Mouse (Mus musculus) thymus, adult 18-20 months (tissue): ENCODE results near the gene Cdhr2.

Experiments
- DNase-seq, 2 experiments: peaks; one replicate each; pipeline ENCODE4 v3.0.0; 2022; ENCODE audit warnings: mixed read lengths in 2 of 2

Gene Cdhr2

GRCm38 (mm10) chr13:54693558-54694347, 7.5 kb upstream of the Cdhr2 start, which contains the start of gene Rnf44:
Rnf44 (minus strand) TSS chr13:54693907.
- DNase-seq: peak; percentile 97 to 98

- DNase-seq: peak; percentile 87 to 89
These were observed 6.8 kb upstream of the Cdhr2 start for GRCm38 (mm10) chr13:54694348-54695060.

- DNase-seq: no peak
These were observed 5.6 kb upstream of the Cdhr2 start for GRCm38 (mm10) chr13:54695479-54696230.

- no peak for DNase-seq
These were observed 1.2 kb downstream of the Cdhr2 start for GRCm38 (mm10) chr13:54702507-54702906.

GRCm38 (mm10) chr13:54704890-54705289, 3.6 kb downstream of the Cdhr2 start:
- DNase-seq: no peak

GRCm38 (mm10) chr13:54710866-54711265, 9.6 kb downstream of the Cdhr2 start:
- DNase-seq: no peak

- DNase-seq: no peak
These were observed 13.1 kb downstream of the Cdhr2 start for GRCm38 (mm10) chr13:54714393-54714792.

- no peak for DNase-seq
These were observed 13.7 kb downstream of the Cdhr2 start for GRCm38 (mm10) chr13:54714996-54715395.

GRCm38 (mm10) chr13:54716916-54717315, 15.7 kb downstream of the Cdhr2 start:
- DNase-seq: no peak

- DNase-seq: no peak
These were observed 21.9 kb downstream of the Cdhr2 start for GRCm38 (mm10) chr13:54723143-54723542.

- DNase-seq: no peak
These were observed 24.9 kb downstream of the Cdhr2 start for GRCm38 (mm10) chr13:54726131-54726530.

GRCm38 (mm10) chr13:54736931-54737330, 35.7 kb downstream of the Cdhr2 start:
- DNase-seq: no peak

GRCm38 (mm10) chr13:54737488-54738212, 36.4 kb downstream of the Cdhr2 start:
- DNase-seq: no peak

- no peak for DNase-seq
These were observed 36.9 kb downstream of the Cdhr2 start for GRCm38 (mm10) chr13:54738213-54738601.

- DNase-seq: no peak
These were observed 44.8 kb downstream of the Cdhr2 start for GRCm38 (mm10) chr13:54746110-54746509.

- no peak for DNase-seq
These were observed 45.6 kb downstream of the Cdhr2 start for GRCm38 (mm10) chr13:54746896-54747295.

GRCm38 (mm10) chr13:54748190-54748589, 46.9 kb downstream of the Cdhr2 start:
- DNase-seq: no peak

- no peak for DNase-seq
These were observed 47.4 kb downstream of the Cdhr2 start for GRCm38 (mm10) chr13:54748721-54749060.

GRCm38 (mm10) chr13:54749061-54749863, 48.0 kb downstream of the Cdhr2 start:
- no peak for DNase-seq

- no peak for DNase-seq
These were observed 48.7 kb downstream of the Cdhr2 start, which contains the start of gene Gprin1 for GRCm38 (mm10) chr13:54749864-54750411. Gprin1 (minus strand) TSS chr13:54749874.

GRCm38 (mm10) chr13:54750699-54751098, 49.4 kb downstream of the Cdhr2 start:
- no peak for DNase-seq
